Mouse (Mus musculus) adrenal gland, postnatal 25 days (tissue): ENCODE data around the gene Tgm2. TPM values are rescaled to one million over a fixed set of nuclear protein-coding genes. Genes with fewer than 3 reads are reported as not detected.
A peak's percentile ranks its signal among the peaks of the same experiment; 100 is the strongest.

Experiments
- DNase-seq: peaks from one replicate; pipeline ENCODE4 v3.0.0; 2021; ENCODE audit warnings: mixed read lengths
- total RNA-seq: library from RNA; stranded (reverse); gene quantifications from 2 replicates; pipeline ENCODE4 v1.2.3, GENCODE M21; 2021

The Tgm2 gene
- total RNA-seq, 1 experiment from 2014 or later, result 33.5 TPM

GRCm38 (mm10) chr2:158113591-158114257 is 32.5 kb downstream of the Tgm2 start:
- DNase-seq, result peak; percentile 73

- no peak for DNase-seq
These were observed 36.7 kb downstream of the Tgm2 start for GRCm38 (mm10) chr2:158109516-158109915.

GRCm38 (mm10) chr2:158106947-158107587 is 39.2 kb downstream of the Tgm2 start:
- peak; percentile 53 for DNase-seq

- DNase-seq, result no peak
These were observed 40.6 kb downstream of the Tgm2 start for GRCm38 (mm10) chr2:158105605-158106004.

GRCm38 (mm10) chr2:158104966-158105365 is 41.3 kb downstream of the Tgm2 start:
- DNase-seq, result no peak

- DNase-seq, result no peak
These were observed 44.5 kb downstream of the Tgm2 start for GRCm38 (mm10) chr2:158101768-158102167.

GRCm38 (mm10) chr2:158099537-158099936 is 46.7 kb downstream of the Tgm2 start:
- no peak for DNase-seq

- no peak for DNase-seq
These were observed 47.5 kb downstream of the Tgm2 start for GRCm38 (mm10) chr2:158098730-158099129.

- no peak for DNase-seq
These were observed 49.2 kb downstream of the Tgm2 start for GRCm38 (mm10) chr2:158097071-158097470.

GRCm38 (mm10) chr2:158094846-158095245 is 51.4 kb downstream of the Tgm2 start:
- DNase-seq, result no peak

GRCm38 (mm10) chr2:158094300-158094699 is 51.9 kb downstream of the Tgm2 start:
- DNase-seq, result no peak

- DNase-seq, result no peak
These were observed 52.9 kb downstream of the Tgm2 start for GRCm38 (mm10) chr2:158093345-158093744.

GRCm38 (mm10) chr2:158090096-158090495 is 56.1 kb downstream of the Tgm2 start:
- no peak for DNase-seq

- no peak for DNase-seq
These were observed 61.8 kb downstream of the Tgm2 start for GRCm38 (mm10) chr2:158084486-158084885.

GRCm38 (mm10) chr2:158080622-158081241 is 65.5 kb downstream of the Tgm2 start:
- DNase-seq, result no peak

GRCm38 (mm10) chr2:158079843-158080395 is 66.3 kb downstream of the Tgm2 start:
- no peak for DNase-seq

GRCm38 (mm10) chr2:158078971-158079370 is 67.3 kb downstream of the Tgm2 start:
- no peak for DNase-seq

- no peak for DNase-seq
These were observed 68.3 kb downstream of the Tgm2 start for GRCm38 (mm10) chr2:158077981-158078380.

- no peak for DNase-seq
These were observed 69.5 kb downstream of the Tgm2 start for GRCm38 (mm10) chr2:158076690-158077089.

- DNase-seq, result no peak
These were observed 71.4 kb downstream of the Tgm2 start for GRCm38 (mm10) chr2:158074835-158075234.

GRCm38 (mm10) chr2:158071633-158071995 is 74.6 kb downstream of the Tgm2 start:
- DNase-seq, result no peak

GRCm38 (mm10) chr2:158070885-158071632 is 75.2 kb downstream of the Tgm2 start:
- DNase-seq, result peak; percentile 16
